Mouse (Mus musculus) left cerebral cortex, postnatal 36 days (tissue): ENCODE measurements at regions not wholly inside any gene's neighbourhood (a gene's known extent, or its start where the extent isn't known, plus 50 kb on each side); places are given as distances from the start of the nearest gene placed in this dataset.

ENCODE experiments used
- DNase-seq, 2 experiments: peaks; one replicate each; pipeline ENCODE4 v3.0.0; 2021 to 2022; ENCODE audit warnings: low spot score in 2 of 2, mixed read lengths in 1 of 2
- intact Hi-C: fragments of 180-260 bp; cut with DNase I; formaldehyde crosslinking; loops from one replicate; pipeline ENCODE4 v1.15.1; 2025

DNA sequence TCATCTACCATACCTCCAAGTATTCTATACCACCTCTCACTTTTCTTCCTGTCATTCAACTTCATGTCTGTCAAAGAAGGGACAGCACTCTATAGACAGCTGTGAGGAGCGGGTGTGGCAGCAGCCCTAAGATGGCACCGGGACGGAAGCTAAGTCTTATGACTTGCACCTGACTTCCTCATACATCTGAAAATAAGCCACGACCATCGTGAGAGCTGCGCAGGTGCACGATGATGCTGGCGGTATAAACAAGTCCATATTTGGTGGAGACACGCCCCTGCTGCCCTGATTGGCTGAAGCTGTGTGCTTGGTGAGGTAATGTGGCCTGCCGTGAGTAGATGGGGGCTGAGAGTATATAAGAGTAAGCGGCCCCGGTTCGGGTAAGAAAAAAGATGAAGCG is 560.3 kb upstream of the Tle4 start:
- no peak for DNase-seq
- intact Hi-C loops, result no loop called here

DNA sequence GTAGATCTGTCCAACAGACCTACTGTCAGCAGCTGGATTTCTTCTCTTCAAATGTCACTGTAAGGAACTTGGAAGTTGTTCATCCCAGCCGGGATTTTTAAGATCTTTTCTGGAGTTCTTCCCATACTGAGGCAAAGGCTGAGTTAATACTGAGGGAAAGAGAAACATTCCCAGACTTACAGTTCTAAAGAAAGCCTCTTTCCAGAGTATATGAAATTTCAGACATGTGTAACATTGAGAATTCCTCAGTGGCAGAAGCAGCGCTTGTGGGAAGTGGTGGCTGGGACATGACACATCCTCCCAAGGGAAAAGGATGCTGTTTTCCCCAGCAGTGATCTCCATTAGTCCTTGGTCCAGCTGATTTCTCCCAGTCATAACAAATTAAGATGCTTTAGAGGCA is 556.8 kb upstream of the Tle4 start:
- DNase-seq, result no peak
- intact Hi-C loops, result no loop called here

DNA sequence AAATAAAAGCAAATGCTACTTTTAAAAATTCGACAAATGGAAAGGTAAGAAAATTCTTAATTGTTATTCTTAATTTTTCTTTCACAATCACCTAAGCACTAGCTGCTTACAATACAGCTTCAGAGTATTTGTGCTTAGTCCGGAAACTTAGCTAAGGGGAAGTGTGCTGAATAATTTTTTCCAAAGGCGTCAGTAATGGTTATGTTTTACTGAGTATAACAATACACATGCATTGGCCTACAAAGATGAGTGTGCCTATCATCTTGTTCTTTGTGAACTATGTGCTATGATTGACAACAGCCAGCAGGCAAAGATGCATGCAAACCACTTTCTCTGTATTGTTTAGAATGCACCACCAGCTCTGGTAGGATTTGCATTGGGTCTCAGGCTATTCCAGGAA is 548.5 kb upstream of the Tle4 start:
- intact Hi-C loops, result no loop called here
- DNase-seq, result no peak

DNA sequence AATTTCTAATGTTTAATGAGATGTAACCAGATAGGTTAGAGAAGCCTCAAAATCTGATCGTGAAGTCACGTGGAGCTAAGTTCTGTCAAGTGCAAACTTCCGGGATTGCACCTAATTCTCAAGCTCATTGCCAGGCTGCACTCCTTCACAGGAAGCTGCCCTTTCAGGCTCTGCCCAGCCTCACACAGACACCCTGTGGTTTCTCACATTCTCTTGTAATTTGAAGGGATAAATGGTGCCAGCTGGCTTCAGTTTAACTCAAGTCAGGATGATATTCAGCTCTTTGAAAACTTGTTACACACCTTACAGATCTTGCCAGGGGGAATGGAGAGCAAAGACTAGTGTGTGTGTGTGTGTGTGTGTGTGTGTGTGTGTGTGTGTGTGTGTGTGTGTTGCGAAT is 529.3 kb upstream of the Tle4 start:
- intact Hi-C loops, result no loop called here
- no peak for DNase-seq

DNA sequence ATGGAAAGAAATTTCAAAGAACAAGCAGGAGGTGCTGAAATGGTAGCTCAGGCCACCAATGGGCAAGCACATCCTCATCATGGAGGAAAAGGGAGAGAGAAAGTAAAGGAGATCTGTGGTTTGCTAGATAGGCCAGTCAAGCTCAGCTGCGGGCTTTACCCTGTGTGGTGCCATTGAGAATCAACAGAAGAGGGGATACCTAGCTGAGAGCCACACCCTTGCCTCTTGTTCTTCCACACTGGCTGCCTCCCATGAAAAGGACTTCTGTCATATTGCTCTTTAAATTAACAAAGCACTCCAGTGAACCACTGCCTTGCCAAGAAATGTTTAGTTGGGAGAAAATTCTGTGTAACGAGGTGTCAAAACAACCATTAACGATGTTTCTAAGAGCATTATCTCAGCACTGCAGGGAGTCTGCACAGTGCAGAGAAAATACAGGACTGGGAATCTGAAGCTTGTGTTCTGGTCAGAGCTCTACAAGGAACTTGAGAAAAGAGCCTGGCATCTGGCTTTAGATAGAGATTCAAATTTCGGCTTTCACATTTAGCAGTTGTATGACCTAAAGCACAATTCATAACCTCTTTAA is 510.7 kb upstream of the Tle4 start:
- intact Hi-C loops, result no loop called here

DNA sequence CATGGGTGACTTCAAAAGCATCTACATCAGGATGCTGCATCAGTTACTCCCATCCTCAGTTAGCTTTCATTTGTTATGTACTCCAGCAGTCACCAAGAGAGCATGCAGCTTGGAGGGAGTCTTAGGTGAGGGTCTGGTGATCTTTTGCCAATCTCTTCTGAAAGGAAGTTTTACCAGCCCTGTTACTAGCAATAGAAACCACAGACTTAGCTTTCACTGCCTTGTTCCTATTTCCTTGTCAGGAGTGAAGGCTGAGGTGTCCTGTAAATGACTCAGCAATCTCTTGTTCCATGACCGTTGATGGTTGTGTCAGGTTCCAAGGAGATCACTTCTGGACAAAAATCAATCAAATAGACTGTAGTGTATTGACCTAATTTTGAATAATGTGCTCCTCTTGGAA is 497.2 kb upstream of the Tle4 start:
- intact Hi-C loops, result no loop called here
- no peak for DNase-seq

More for the DNA sequence above, 510.7 kb upstream of the Tle4 start:
- DNase-seq, result no peak

DNA sequence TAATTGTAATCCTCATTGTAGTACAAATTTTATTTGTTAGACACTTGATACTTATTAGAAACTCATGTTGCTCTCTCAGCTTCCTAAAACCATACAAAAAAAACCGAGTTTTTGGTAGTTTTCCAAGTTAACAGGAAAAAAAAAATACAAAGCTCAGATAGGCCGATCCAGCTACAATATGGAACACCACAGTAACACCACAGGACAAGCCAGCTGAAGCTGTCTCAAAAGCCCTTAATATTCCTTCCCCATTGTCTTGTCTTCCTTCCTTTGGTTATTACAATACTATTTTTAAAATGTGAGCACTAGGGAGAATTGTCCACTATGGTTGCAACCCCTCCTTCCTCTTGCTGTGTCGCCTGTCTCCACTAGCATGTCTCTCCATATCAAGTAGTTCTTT is 495.7 kb upstream of the Tle4 start:
- intact Hi-C loops, result no loop called here
- no peak for DNase-seq

DNA sequence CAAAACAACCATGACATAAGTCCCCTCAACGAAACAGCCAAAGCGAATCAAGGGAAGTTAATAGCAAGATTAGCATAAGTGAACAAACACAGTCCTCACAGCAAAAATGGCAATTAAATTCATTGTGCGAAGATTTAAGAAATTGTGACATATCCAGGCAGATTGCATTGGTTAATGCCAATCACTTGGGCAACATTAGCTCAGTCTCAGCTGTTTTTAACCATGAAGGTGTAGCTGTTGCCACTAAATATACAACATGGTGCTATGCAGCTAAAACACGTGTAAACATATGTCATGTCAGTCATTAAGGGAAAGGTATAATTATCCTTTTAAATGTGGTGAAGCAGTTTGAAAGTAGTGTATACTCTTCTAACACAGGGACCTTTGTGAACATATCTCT is 482.8 kb upstream of the Tle4 start:
- intact Hi-C loops, result no loop called here
- DNase-seq, result no peak

DNA sequence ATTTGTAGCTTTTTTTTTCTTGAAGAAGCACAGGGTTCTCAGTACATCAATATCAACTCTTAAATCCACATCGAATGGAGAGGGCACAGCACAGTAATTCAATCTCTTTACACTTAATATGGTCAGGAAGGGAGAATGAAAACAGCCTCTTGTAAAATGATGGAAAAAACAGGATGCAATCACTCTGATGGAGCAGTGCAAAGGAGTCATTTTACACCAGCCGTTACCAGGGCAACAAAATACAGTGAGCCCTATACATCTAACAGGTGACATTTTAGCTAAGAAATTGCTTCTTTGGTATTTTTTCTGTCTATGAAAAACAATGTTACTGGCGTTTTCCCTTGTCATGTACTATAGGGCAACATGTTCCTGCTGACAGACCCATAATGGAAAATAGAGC is 459.9 kb upstream of the Tle4 start:
- intact Hi-C loops, result no loop called here
- no peak for DNase-seq

DNA sequence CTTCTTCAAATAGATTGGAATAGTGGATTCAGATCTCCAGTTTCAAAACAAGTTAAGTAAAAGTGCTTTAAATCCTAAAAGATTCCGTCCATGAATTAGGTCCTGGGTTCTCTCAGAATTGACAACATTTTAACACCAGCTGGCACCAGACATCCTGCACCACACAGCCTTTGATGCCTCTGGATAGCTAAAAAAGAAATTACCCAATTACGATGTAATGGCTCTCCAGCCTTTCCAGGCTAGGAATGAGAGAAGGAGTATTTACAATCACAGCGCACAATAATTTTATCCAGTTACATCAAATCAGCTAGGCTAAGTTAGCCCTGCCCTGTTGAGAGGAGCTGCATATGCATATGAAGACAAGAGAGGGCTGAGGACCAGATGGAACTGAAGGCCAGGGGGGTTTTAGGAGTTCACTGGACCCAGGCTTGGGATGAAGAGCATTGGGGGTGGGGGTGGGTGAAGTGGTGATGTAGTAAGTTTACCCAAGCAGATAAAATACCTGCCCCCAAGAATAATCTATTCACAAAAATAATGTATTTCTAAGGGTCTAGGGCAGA is 455.8 kb upstream of the Tle4 start:
- intact Hi-C loops, result no loop called here
- no peak for DNase-seq

DNA sequence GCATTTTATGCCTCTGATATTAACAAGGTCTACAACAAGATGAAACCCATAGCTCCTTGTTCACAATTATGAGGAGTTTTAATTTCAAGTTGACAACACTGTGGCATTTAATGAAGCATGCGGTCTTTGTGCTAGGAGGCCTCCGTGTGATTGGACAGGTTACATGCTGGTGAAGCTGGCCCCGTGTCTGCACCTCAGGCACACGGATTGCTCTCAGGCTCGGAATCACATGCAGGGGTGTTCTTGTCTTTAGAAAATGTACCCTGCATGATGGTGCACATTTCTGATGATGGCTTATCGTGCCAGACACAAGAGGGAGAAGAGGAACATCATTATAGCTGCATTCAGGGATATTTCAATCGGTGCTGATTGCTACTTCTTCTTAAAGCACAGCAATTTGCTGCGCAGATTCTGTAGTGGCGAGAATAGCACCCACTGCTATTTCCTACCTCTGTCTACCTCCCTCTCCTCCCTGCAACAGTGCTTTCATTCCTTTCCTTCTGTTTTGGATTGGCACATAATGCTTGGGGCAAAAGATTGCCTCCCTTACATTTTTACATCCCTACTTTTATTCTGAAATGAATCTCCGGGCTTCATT is 454.9 kb upstream of the Tle4 start:
- DNase-seq, result peak in 1 of 2 experiments; percentile 14

DNA sequence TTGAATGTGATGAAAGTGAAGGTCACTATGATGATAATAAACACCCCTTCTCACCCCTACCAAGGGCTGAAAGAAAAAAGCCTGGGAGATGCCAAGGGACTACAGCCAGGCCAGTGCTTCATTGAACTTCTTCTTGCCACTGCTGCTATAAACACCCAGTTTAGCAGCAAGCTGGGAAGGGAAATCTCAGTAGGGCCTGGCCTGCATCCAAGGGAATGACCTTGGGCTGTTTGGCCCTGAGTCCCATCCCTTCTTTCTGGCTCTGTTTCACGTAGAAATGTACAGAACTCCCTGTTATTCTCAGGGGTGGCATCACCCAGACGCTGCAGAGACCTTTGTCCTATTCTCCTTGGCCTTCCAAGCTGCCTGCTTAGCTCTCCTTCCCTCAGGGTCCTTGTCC is 450.0 kb upstream of the Tle4 start:
- DNase-seq, result no peak
- intact Hi-C loops, result no loop called here

More for the DNA sequence above, 454.9 kb upstream of the Tle4 start:
- intact Hi-C loops, result no loop called here

DNA sequence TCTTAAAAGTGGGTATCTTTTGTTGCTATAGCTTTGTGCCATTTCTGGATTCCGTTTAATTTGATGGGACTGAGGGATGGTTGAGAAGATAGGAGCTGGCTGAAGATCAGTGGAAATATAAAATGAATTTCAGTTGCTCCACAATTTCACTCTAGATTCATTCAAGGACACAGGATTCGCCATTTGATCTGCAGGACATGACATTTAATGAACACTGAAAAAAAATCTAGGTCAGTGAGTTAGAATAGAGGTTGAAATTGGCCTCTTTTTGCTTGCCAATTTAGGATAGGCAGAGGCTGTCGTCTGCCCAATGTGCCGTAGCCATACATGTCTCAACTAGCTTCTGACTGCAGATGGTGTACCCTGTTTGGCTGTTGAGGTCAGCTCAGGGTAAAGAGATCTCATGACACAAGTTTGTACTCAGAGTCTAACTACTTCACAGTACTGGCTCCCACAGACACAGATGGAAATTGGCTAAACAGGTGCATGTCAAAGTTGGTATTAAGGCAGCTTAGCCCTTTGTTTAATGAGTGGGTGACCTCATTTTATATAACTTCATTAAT is 449.5 kb upstream of the Tle4 start:
- intact Hi-C loops, result no loop called here
- no peak for DNase-seq

DNA sequence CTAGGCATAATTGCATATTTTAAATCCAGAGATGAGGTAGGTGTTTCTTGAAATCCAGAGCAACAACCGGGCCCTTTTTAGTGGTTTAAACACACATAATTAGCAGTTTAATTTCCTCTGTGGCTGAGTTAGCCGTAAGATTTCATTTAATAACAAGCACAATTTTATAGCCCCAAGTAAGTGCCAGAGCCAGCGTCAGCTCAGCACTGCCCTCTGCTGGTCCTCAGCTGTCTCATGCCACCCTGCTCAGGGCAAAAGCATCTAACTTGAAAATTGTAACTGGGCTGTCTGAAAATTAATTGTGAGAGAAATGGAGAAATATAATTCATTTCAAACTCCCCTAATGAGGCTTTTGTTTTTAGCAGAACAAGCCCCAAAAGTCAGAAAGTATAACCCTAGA is 437.7 kb upstream of the Tle4 start:
- intact Hi-C loops, result loop anchor here (5.0 kb wide), 4 partner anchors 438 to 1053 kb away; partner anchors contain the start of gene Tle4
- peak; percentile 50 to 55 for DNase-seq

DNA sequence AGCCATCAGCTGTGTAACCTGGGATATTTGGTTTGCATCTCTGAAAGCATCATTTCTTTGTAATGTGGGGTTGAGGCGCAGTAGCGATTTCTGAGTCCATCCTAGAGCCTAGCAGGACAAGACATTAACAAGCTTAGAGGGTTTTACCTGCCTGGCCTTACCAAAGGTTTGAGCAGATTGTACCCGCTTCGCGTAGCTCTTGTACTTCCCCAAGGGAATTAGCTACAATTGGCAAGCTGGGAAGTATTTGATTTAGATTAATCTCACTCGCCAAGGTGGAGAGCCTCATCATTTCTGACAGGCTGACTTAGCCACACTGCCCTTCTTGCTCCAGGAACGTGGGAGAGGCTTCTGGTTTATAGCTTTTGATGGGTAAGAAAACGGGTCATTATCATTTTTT is 436.1 kb upstream of the Tle4 start:
- intact Hi-C loops, result no loop called here

DNA sequence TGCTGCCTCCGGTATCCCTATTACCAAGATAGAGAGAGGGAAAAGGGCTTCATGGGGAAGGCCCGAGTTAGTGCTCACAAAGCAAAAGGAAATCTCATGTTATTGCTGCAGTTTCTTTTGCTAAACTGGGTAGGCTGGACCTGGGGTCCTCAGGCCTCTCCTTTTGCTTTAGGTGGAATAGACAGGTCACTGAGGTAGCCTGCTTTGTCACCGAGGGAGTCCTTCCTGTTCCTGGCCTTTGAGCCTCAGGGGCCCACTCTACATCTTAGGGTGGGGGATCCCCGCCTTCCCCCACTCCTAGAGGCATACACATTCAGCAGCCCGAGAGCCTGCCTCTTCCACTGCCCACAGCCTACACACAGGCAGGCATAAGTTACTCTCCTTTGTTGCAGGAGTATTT is 435.5 kb upstream of the Tle4 start:
- intact Hi-C loops, result no loop called here
- no peak for DNase-seq

More for the DNA sequence above, 436.1 kb upstream of the Tle4 start:
- DNase-seq, result no peak

DNA sequence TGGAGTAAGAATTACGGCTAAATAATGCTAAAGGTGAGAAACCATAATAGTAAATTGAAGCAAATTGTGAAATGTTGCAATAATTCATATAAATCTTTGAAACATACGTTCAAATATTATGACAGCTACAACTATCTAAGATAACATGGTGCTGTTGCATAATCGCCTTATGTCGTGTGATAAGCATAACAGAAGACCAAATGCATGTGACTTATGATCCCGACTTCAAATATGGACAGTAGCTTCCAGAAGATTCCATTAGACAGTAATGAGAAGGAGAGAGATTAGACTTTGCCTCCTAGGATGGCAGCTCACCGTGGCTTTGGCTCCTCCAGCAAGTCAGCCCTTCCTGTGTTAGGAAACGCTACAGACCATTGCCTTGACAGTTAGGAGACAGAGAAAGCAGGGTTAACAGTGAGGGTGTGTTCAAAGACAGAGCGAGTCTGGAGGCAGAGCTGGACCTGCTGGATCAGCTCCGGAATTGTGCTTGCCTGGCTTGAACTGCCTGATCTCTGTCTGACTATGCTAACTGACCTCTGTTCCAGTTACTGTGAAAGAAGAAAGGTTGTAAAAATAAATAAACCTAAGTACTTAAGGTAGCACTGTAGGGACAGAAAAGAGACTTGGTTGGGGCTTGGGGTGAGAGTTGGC is 434.6 kb upstream of the Tle4 start:
- DNase-seq, result no peak
- intact Hi-C loops, result no loop called here

DNA sequence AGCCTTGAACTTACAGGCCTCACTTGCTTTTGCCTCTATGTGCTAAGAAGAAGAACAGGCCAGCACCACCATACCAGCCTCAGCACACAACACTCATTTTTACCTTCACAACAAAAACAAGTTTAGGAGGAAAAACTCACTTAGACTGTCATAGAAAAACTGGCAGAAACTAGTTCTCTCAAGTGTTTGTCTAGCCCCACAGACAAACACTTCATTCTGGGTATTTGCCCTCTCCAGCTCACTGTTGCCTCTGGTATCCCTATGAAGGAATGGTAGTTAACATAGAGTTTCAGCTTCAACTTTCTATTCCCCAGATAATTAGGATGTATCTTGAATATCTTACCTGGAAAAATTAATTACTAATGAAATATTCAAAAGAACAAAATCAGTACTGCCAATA is 433.6 kb upstream of the Tle4 start:
- no peak for DNase-seq
- intact Hi-C loops, result no loop called here

DNA sequence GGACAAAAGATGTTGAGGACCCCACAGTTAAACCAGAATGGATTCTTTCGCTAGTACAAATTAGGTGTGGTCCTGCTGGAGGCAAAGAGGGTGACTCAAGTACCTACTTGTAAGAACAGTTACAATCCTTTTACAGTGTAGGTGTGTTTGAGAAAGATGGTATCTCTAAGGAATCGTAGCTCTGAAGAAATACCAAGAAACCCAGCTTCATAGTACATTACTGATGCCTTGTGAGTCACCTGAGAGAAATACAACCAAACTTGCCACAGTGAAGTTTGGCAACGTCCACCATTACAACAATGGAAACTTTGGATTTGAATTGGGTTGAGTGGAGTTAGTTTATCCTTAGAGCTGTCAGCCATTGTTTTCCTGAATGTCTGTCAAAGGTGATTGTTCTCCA is 405.7 kb upstream of the Tle4 start:
- DNase-seq, result no peak
- intact Hi-C loops, result no loop called here

DNA sequence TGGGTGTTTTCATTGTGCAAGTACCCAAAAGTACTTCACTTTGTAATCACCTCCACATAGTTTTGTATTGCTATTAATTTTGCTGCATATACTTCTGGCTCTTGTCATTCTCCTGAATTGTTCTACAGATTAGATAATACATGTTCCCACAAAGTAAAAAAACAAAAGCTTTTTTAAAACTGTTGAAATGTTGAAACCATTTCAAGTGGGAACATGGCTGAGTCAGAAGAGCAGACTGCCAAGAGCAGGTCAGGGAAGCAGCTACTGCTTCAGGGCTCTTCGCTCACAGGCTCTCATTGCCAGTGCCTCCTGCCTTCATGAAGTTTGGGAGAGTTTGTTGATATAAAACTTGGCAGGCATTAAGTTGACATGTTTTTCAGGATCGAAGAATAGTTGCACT is 395.5 kb upstream of the Tle4 start:
- intact Hi-C loops, result no loop called here

DNA sequence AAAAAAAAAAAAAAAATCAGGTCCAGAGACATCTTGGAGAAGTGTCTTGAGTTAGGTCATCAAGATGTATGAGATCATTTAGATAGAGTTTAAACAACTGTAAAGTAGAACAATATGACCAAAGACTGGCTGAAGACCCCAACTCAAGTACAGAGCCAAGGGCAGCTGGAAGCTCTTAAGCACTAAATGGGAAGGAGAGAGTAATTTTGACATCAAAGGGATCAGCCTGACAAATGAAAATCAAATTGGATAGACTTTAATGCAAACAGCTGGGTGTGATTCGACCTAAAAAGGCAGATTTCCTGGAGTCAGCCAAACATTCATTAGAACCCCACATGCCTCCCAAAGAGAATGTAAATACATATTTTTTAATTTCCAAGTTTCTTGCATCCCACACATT is 372.3 kb upstream of the Tle4 start:
- DNase-seq, result no peak
- intact Hi-C loops, result no loop called here

More for the DNA sequence above, 395.5 kb upstream of the Tle4 start:
- DNase-seq, result no peak
